Mouse (Mus musculus) kidney, embryonic 14.5 days (tissue): ENCODE measurements around the gene Kcns1. TPM values are rescaled to one million over a fixed set of nuclear protein-coding genes. Genes with fewer than 3 reads are reported as not detected.

Source experiments
- ATAC-seq: fragments of 200-750 bp; cut with Nextera tagmentation; 2 replicates; pipeline ENCODE4 v1.8.0; 2017; ENCODE audit warnings: moderate number of reproducible peaks, mild to moderate bottlenecking, moderate TSS enrichment, moderate library complexity; ENCODE audit not compliant: low FRiP score, low TSS enrichment
- H3K27ac ChIP-seq: fragments of 300-500 bp; sonication (generic); 2 replicates; pipeline ENCODE4 v1.5.1; 2014; ENCODE audit warnings: low read depth, mild to moderate bottlenecking, low read length, moderate library complexity, mixed read lengths
- H3K27me3 ChIP-seq: fragments of 300-500 bp; sonication (generic); 2 replicates; pipeline ENCODE4 v1.6.1; 2014; ENCODE audit warnings: mild to moderate bottlenecking, low read length; ENCODE audit not compliant: control insufficient read depth, insufficient read depth
- H3K36me3 ChIP-seq: fragments of 300-500 bp; sonication (generic); 2 replicates; pipeline ENCODE4 v1.6.1; 2014; ENCODE audit warnings: low read length, mixed read lengths; ENCODE audit not compliant: control insufficient read depth, insufficient read depth
- H3K4me1 ChIP-seq: fragments of 300-500 bp; sonication (generic); 2 replicates; pipeline ENCODE4 v1.6.1; 2014; ENCODE audit warnings: low read length, mixed read lengths; ENCODE audit not compliant: control insufficient read depth, insufficient read depth
- H3K4me2 ChIP-seq: fragments of 300-500 bp; sonication (generic); replicated peaks from 2 replicates; pipeline ENCODE4 v1.6.1; 2014; ENCODE audit warnings: low read depth, mild to moderate bottlenecking, low read length
- H3K4me3 ChIP-seq: fragments of 300-500 bp; sonication (generic); 2 replicates; pipeline ENCODE4 v1.5.1; 2014; ENCODE audit warnings: mild to moderate bottlenecking, low read length
- H3K9ac ChIP-seq: fragments of 300-500 bp; sonication (generic); 2 replicates; pipeline ENCODE4 v1.6.1; 2014; ENCODE audit warnings: low read depth, mild to moderate bottlenecking, low read length, moderate library complexity
- H3K9me3 ChIP-seq: fragments of 300-500 bp; sonication (generic); 2 replicates; pipeline ENCODE4 v1.6.1; 2016; ENCODE audit warnings: low read length; ENCODE audit not compliant: control insufficient read depth
- WGBS: fragments of 180-500 bp; shearing (Covaris S2); extraction: QIAGEN DNeasy Blood & Tissue Kit; methylation state at CpG from one replicate; pipeline ENCODE4 v1.1.7; 2014; 5-methylcytosine and 5-hydroxymethylcytosine counted together
- polyA plus RNA-seq: library from polyadenylated mRNA; unstranded; fragments of >200 nt; fragmentation: Nextera tagmentation; extraction: Ambion mirVana; gene quantifications from 2 replicates; pipeline ENCODE4 v1.2.1, GENCODE M21; 2014

Kcns1 gene
- polyA plus RNA-seq, 1 experiment from 2014 or later, result not detected

- Histone ChIP-seq H3K4me3 (no peak overlapping the region), H3K4me2 (no peak overlapping the region), H3K36me3 (no peaks in the 10 kb centered on the region), H3K4me1 (no peaks in the 10 kb centered on the region), H3K9ac (no peak overlapping the region), H3K27ac (no peak overlapping the region), H3K9me3 (no peaks in the 10 kb centered on the region), H3K27me3 (no peaks in the 10 kb centered on the region)
- WGBS, result 76% methylated on average over 5 of the region's 5 CpGs
- no peak for ATAC-seq
Observed at GRCm38 (mm10) chr2:164194959-164195630, 24.2 kb upstream of the Kcns1 start.

GRCm38 (mm10) chr2:164192279-164192678 is 21.4 kb upstream of the Kcns1 start:
- Histone ChIP-seq H3K9me3 (no peaks in the 10 kb centered on the region), H3K36me3 (no peaks in the 10 kb centered on the region), H3K27me3 (no peaks in the 10 kb centered on the region), H3K9ac (no peak overlapping the region), H3K4me2 (no peak overlapping the region), H3K4me1 (no peaks in the 10 kb centered on the region), H3K27ac (no peak overlapping the region), H3K4me3 (no peak overlapping the region)
- ATAC-seq, result no peak

GRCm38 (mm10) chr2:164190576-164190975 is 19.7 kb upstream of the Kcns1 start, which contains the start of gene Wfdc12:
Wfdc12 (minus strand) TSS chr2:164190608.
- Histone ChIP-seq H3K4me2 (no peak within 1 kb of the TSS), H3K9me3 (no peaks in the 10 kb centered on the region), H3K4me3 (no peak within 1 kb of the TSS), H3K27me3 (no peaks in the 10 kb centered on the region), H3K27ac (no peak within 1 kb of the TSS), H3K36me3 (no peaks in the 10 kb centered on the region), H3K9ac (no peak within 1 kb of the TSS), H3K4me1 (no peaks in the 10 kb centered on the region)
- 88% methylated on average over 6 of the region's 6 CpGs for WGBS
- no peak for ATAC-seq

- H3K9me3 ChIP-seq, result no peaks in the 10 kb centered on the region
- no peak overlapping the region for H3K9ac ChIP-seq
- H3K36me3 ChIP-seq, result no peaks in the 10 kb centered on the region
- no peaks in the 10 kb centered on the region for H3K4me1 ChIP-seq
- H3K27ac ChIP-seq, result no peak overlapping the region
- no peak overlapping the region for H3K4me3 ChIP-seq
- ATAC-seq, result no peak
- H3K27me3 ChIP-seq, result no peaks in the 10 kb centered on the region
- no peak overlapping the region for H3K4me2 ChIP-seq
- WGBS, result 31% methylated on average over 5 of the region's 5 CpGs
Observed at GRCm38 (mm10) chr2:164188722-164189121, 17.8 kb upstream of the Kcns1 start.

- Histone ChIP-seq H3K4me3 (no peak overlapping the region), H3K27me3 (no peaks in the 10 kb centered on the region), H3K4me1 (no peaks in the 10 kb centered on the region), H3K9me3 (no peaks in the 10 kb centered on the region), H3K9ac (no peak overlapping the region), H3K4me2 (no peak overlapping the region), H3K27ac (no peak overlapping the region), H3K36me3 (no peaks in the 10 kb centered on the region)
- WGBS, result 45% methylated on average over 9 of the region's 9 CpGs
- ATAC-seq, result no peak
Observed at GRCm38 (mm10) chr2:164184145-164184719, 13.3 kb upstream of the Kcns1 start.

- ATAC-seq, result no peak
- Histone ChIP-seq H3K9ac (no peak overlapping the region), H3K4me1 (no peaks in the 10 kb centered on the region), H3K9me3 (no peaks in the 10 kb centered on the region), H3K4me2 (no peak overlapping the region), H3K4me3 (no peak overlapping the region), H3K27ac (no peak overlapping the region), H3K27me3 (no peaks in the 10 kb centered on the region), H3K36me3 (no peaks in the 10 kb centered on the region)
- WGBS, result 42% methylated on average over 9 of the region's 9 CpGs
Observed at GRCm38 (mm10) chr2:164183340-164183739, 12.4 kb upstream of the Kcns1 start.

GRCm38 (mm10) chr2:164182692-164183255 is 11.9 kb upstream of the Kcns1 start, which contains the start of gene Wfdc5:
Wfdc5 (minus strand) TSS chr2:164182742.
- ATAC-seq, result no peak
- Histone ChIP-seq H3K27ac (no peak within 1 kb of the TSS), H3K4me1 (no peaks in the 10 kb centered on the region), H3K9ac (no peak within 1 kb of the TSS), H3K9me3 (no peaks in the 10 kb centered on the region), H3K27me3 (no peaks in the 10 kb centered on the region), H3K4me2 (no peak within 1 kb of the TSS), H3K4me3 (no peak within 1 kb of the TSS), H3K36me3 (no peaks in the 10 kb centered on the region)
- 82% methylated on average over 7 of the region's 7 CpGs for WGBS

- H3K27ac ChIP-seq, result no peak overlapping the region
- no peak overlapping the region for H3K9ac ChIP-seq
- H3K9me3 ChIP-seq, result no peaks in the 10 kb centered on the region
- no peak for ATAC-seq
- 84% methylated on average over 4 of the region's 4 CpGs for WGBS
- no peaks in the 10 kb centered on the region for H3K36me3 ChIP-seq
- H3K4me2 ChIP-seq, result no peak overlapping the region
- no peaks in the 10 kb centered on the region for H3K27me3 ChIP-seq
- H3K4me1 ChIP-seq, result no peaks in the 10 kb centered on the region
- no peak overlapping the region for H3K4me3 ChIP-seq
Observed at GRCm38 (mm10) chr2:164180770-164181169, 9.9 kb upstream of the Kcns1 start.

- Histone ChIP-seq H3K4me2 (no peak overlapping the region), H3K9me3 (no peaks in the 10 kb centered on the region), H3K27ac (no peak overlapping the region), H3K4me3 (no peak overlapping the region), H3K36me3 (no peaks in the 10 kb centered on the region), H3K9ac (no peak overlapping the region), H3K4me1 (no peaks in the 10 kb centered on the region), H3K27me3 (no peaks in the 10 kb centered on the region)
- ATAC-seq, result no peak
- WGBS, result 49% methylated on average over 3 of the region's 3 CpGs
Observed at GRCm38 (mm10) chr2:164180124-164180523, 9.2 kb upstream of the Kcns1 start.
